Mouse (Mus musculus) midbrain, embryonic 11.5 days (tissue): Measurements from ENCODE around the gene Nmnat3. TPM values are rescaled to one million over a fixed set of nuclear protein-coding genes. Genes with fewer than 3 reads are reported as not detected.

Source experiments
- ATAC-seq: fragments of 200-750 bp; cut with Nextera tagmentation; 2 replicates; pipeline ENCODE4 v1.8.0; 2017; ENCODE audit warnings: moderate TSS enrichment, moderate library complexity; ENCODE audit not compliant: low FRiP score
- DNase-seq: peaks from one replicate; pipeline ENCODE4 v3.0.0; 2015; ENCODE audit warnings: low spot score; ENCODE audit errors: missing footprints
- H3K27ac ChIP-seq: fragments of 300-500 bp; sonication (generic); 2 replicates; pipeline ENCODE4 v1.5.1; 2014; ENCODE audit warnings: low read depth, low read length
- H3K27me3 ChIP-seq: fragments of 300-500 bp; sonication (generic); 2 replicates; pipeline ENCODE4 v1.6.1; 2014; ENCODE audit warnings: mild to moderate bottlenecking, low read length, moderate library complexity, mixed read lengths; ENCODE audit not compliant: control insufficient read depth, insufficient read depth
- H3K36me3 ChIP-seq: fragments of 300-500 bp; sonication (generic); 2 replicates; pipeline ENCODE4 v1.6.1; 2014; ENCODE audit warnings: mild to moderate bottlenecking, low read length, moderate library complexity, mixed read lengths; ENCODE audit not compliant: control insufficient read depth, insufficient read depth
- H3K4me1 ChIP-seq: fragments of 300-500 bp; sonication (generic); 2 replicates; pipeline ENCODE4 v1.6.1; 2014; ENCODE audit warnings: low read length; ENCODE audit not compliant: control insufficient read depth, insufficient read depth
- H3K4me2 ChIP-seq: fragments of 300-500 bp; sonication (generic); 2 replicates; pipeline ENCODE4 v1.6.1; 2014; ENCODE audit warnings: mild to moderate bottlenecking, moderate library complexity
- H3K4me3 ChIP-seq: fragments of 300-500 bp; sonication (generic); 2 replicates; pipeline ENCODE4 v1.5.1; 2014; ENCODE audit warnings: low read depth, low read length
- H3K9ac ChIP-seq: fragments of 300-500 bp; sonication (generic); 2 replicates; pipeline ENCODE4 v1.6.1; 2014; ENCODE audit warnings: low read length
- H3K9me3 ChIP-seq: fragments of 300-500 bp; sonication (generic); 2 replicates; pipeline ENCODE4 v1.6.1; 2016; ENCODE audit warnings: low read length; ENCODE audit not compliant: control insufficient read depth
- WGBS: fragments of 180-500 bp; shearing (Covaris S2); extraction: QIAGEN DNeasy Blood & Tissue Kit; methylation state at CpG from one replicate; pipeline ENCODE4 v1.1.7; 2014; 5-methylcytosine and 5-hydroxymethylcytosine counted together
- polyA plus RNA-seq: library from polyadenylated mRNA; unstranded; fragments of >200 nt; fragmentation: Nextera tagmentation; extraction: Ambion mirVana; gene quantifications from 2 replicates; pipeline ENCODE4 v1.2.1, GENCODE M21; 2014

The Nmnat3 gene
- polyA plus RNA-seq, 1 experiment from 2014 or later = 3.2 TPM

GRCm38 (mm10) chr9:98445359-98446149, 158.3 kb downstream of the Nmnat3 start:
- no peak overlapping the region for H3K9ac ChIP-seq
- no peaks in the 10 kb centered on the region for H3K4me1 ChIP-seq
- H3K27me3 ChIP-seq = no peaks in the 10 kb centered on the region
- no peaks in the 10 kb centered on the region for H3K36me3 ChIP-seq
- no peak overlapping the region for H3K4me3 ChIP-seq
- ATAC-seq (no peak), DNase-seq (no peak)
- no peak overlapping the region for H3K4me2 ChIP-seq
- 78% methylated on average over 9 of the region's 9 CpGs for WGBS
- H3K27ac ChIP-seq = no peak overlapping the region
- no peaks in the 10 kb centered on the region for H3K9me3 ChIP-seq

GRCm38 (mm10) chr9:98450976-98451375, 163.7 kb downstream of the Nmnat3 start:
- no peak for ATAC-seq
- Histone ChIP-seq H3K36me3 (no peaks in the 10 kb centered on the region), H3K9me3 (no peaks in the 10 kb centered on the region), H3K9ac (no peak overlapping the region), H3K4me3 (no peak overlapping the region), H3K4me2 (no peak overlapping the region), H3K27ac (no peak overlapping the region), H3K27me3 (no peaks in the 10 kb centered on the region), H3K4me1 (no peaks in the 10 kb centered on the region)
- DNase-seq = no peak
- WGBS = 75% methylated on average over 1 of the region's 1 CpGs

DNA sequence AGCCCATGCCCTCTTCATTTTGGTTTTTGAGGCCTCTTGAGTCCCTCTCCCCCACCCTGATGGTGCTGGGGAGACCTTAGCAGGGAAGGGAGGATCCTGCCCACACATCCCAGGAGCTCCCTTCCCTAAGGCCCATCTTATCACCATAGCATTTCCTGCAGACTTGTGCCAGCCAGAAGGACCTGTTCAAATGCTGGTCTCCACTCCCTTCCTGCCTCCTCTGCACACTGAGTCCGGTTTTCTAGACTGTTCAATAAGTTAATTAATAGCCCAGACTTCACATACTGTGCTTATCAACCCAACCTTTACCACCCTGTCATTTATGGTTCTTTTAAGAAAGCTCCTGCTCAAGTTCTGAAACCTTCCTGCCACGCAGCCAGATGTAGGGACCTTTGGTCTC, 179.5 kb downstream of the Nmnat3 start:
- Histone ChIP-seq H3K27me3 (no peaks in the 10 kb centered on the region), H3K36me3 (no peaks in the 10 kb centered on the region), H3K9ac (no peak overlapping the region), H3K4me1 (no peaks in the 10 kb centered on the region), H3K27ac (no peak overlapping the region), H3K4me3 (no peak overlapping the region), H3K9me3 (no peaks in the 10 kb centered on the region), H3K4me2 (no peak overlapping the region)
- WGBS = 74% methylated on average over 2 of the region's 2 CpGs
- ATAC-seq (no peak), DNase-seq (no peak)

Other genes starting within 250 kb of the Nmnat3 start
- gene Rbp1, start 135.5 kb downstream of the Nmnat3 start, polyA plus RNA-seq = 26.0 and 27.5 TPM in 2 replicates
- gene Rbp2, start 198.7 kb downstream of the Nmnat3 start, polyA plus RNA-seq = 0.48 and 0.69 TPM in 2 replicates